Mouse (Mus musculus) hindbrain, embryonic 14.5 days (tissue): ENCODE results near the gene Pld6. TPM values are rescaled to one million over a fixed set of nuclear protein-coding genes. Genes with fewer than 3 reads are reported as not detected.

Experiments
- ATAC-seq: fragments of 200-750 bp; cut with Nextera tagmentation; 2 replicates; pipeline ENCODE4 v1.8.0; 2017; ENCODE audit warnings: moderate number of reproducible peaks, mild to moderate bottlenecking, moderate TSS enrichment, moderate library complexity; ENCODE audit not compliant: low FRiP score
- DNase-seq: peaks from one replicate; pipeline ENCODE4 v3.0.0-alpha.2; 2015; ENCODE audit warnings: low spot score
- H3K27ac ChIP-seq: fragments of 300-500 bp; sonication (generic); 2 replicates; pipeline ENCODE4 v1.5.1; 2014; ENCODE audit warnings: mild to moderate bottlenecking, moderate library complexity
- H3K27me3 ChIP-seq: fragments of 300-500 bp; sonication (generic); 2 replicates; pipeline ENCODE4 v1.6.1; 2014; ENCODE audit warnings: mild to moderate bottlenecking, low read length, mixed read lengths; ENCODE audit not compliant: control insufficient read depth, insufficient read depth
- H3K36me3 ChIP-seq: fragments of 300-500 bp; sonication (generic); replicated peaks from 2 replicates; pipeline ENCODE4 v1.6.1; 2014; ENCODE audit not compliant: control insufficient read depth, insufficient read depth
- H3K4me1 ChIP-seq: fragments of 300-500 bp; sonication (generic); replicated peaks from 2 replicates; pipeline ENCODE4 v1.6.1; 2014; ENCODE audit warnings: antibody characterized with exemption, low read length, mixed read lengths; ENCODE audit not compliant: control insufficient read depth, insufficient read depth
- H3K4me2 ChIP-seq: fragments of 300-500 bp; sonication (generic); replicated peaks from 2 replicates; pipeline ENCODE4 v1.6.1; 2014; ENCODE audit warnings: mild to moderate bottlenecking, moderate library complexity
- H3K4me3 ChIP-seq: fragments of 300-500 bp; sonication (generic); replicated peaks from 2 replicates; pipeline ENCODE4 v1.5.1; 2014; ENCODE audit warnings: mild to moderate bottlenecking, low read length
- H3K9ac ChIP-seq: fragments of 300-500 bp; sonication (generic); 2 replicates; pipeline ENCODE4 v1.6.1; 2014
- H3K9me3 ChIP-seq: fragments of 300-500 bp; sonication (generic); 2 replicates; pipeline ENCODE4 v1.6.1; 2016; ENCODE audit warnings: low read length; ENCODE audit not compliant: control insufficient read depth
- WGBS: fragments of 180-500 bp; shearing (Covaris S2); extraction: QIAGEN DNeasy Blood & Tissue Kit; methylation state at CpG from one replicate; pipeline ENCODE4 v1.1.7; 2014; 5-methylcytosine and 5-hydroxymethylcytosine counted together
- polyA plus RNA-seq: library from polyadenylated mRNA; unstranded; fragments of >200 nt; fragmentation: Nextera tagmentation; extraction: Ambion mirVana; gene quantifications from 2 replicates; pipeline ENCODE4 v1.2.1, GENCODE M21; 2014

Gene Pld6
- polyA plus RNA-seq, result 4.3 and 5.2 TPM in 2 replicates

DNA sequence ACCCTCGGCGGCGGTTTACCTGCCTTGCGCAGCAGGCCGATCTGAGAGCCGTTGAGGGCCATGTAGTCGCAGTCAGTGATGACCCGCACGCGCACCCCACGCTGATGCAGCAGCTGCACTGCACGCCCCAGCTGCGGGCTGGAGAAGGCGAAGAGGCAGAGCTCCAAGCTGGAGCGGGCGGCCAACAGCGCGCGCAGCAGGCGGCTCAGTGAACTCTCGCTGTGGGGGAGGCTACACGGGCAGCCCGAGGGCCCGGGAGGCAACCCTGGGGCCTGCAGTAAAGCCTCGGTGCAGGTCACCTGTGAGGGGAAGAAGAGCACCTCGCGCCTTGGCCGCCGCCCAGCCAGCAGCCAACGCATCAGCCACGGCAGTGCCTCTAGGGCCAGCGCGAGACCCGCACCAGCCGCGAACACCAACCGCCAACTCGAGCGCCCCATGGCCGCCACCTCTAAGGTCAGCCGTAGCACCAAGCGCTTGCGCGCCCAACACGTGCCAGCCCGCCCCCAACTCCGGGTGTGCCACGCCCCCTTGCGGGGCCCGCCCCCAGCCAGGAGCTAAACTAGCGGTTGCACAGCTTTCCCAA lies at the start of gene Pld6:
TSS of gene Pld6 (minus strand) at position 447 of the 583 bp plus-strand sequence.
- no peaks in the 10 kb centered on the region for H3K9me3 ChIP-seq
- H3K36me3 ChIP-seq, result peaks cover 20% of the 10 kb centered on the region
- H3K27ac ChIP-seq, result no peak within 1 kb of the TSS
- under 1% methylated on average over 50 of the region's 51 CpGs for WGBS
- ATAC-seq (peak; percentile 75), DNase-seq (peak; percentile 33)
- H3K9ac ChIP-seq, result peak within 1 kb of the TSS; percentile 64
- H3K4me2 ChIP-seq, result peak within 1 kb of the TSS; percentile 95
- H3K27me3 ChIP-seq, result no peaks in the 10 kb centered on the region
- 0 out of 2 replicates have a peak, but pooled peaks cover 5% of the 10 kb centered on the region for H3K4me1 ChIP-seq
- H3K4me3 ChIP-seq, result peak within 1 kb of the TSS; percentile 44

DNA sequence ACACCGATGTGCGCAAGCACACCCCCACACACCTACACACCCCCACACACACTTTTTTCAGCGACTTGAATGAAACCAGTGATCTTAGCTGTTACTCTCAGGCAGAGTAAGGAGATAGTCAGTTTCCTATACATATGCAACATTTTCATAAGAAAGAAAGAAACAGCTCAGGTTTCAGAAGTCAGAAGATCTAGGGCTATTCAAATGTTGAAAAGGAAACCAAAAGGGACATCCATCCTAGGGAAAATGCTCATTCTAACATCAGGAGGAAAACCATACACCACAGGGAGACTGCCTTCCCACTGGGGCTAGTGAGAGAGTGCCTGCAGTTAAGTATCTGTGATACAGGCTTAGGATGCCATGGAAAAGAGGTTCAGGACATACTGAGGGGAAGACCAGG lies 34.2 kb upstream of the Pld6 start:
- 89% methylated on average over 3 of the region's 3 CpGs for WGBS
- ATAC-seq, result no peak

DNA sequence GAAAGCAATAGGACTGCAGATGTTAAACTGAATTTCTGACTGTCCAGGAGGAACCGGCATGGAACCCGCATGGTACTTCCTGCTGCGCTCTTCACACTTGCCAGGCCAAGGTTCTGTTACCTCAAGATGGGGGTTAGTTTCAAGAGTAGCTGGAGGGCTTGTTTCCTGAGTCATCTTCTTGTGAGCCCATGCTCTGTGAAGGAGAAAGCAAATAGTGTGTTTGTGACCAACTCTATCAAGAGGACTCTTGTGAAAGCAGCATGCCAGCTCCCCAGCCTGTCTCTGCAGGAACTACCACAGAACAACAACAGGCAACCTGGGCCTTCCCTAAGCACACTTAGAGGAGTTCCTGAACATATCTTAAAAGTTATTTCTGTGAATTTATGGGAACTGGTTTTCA lies 30.5 kb upstream of the Pld6 start:
- no peak overlapping the region for H3K4me3 ChIP-seq
- H3K27me3 ChIP-seq, result no peaks in the 10 kb centered on the region
- no peak for DNase-seq
- H3K27ac ChIP-seq, result no peak overlapping the region
- H3K36me3 ChIP-seq, result peaks cover 72% of the 10 kb centered on the region
- no peak overlapping the region for H3K9ac ChIP-seq
- no peaks in the 10 kb centered on the region for H3K4me1 ChIP-seq
- WGBS, result 95% methylated on average over 3 of the region's 3 CpGs
- ATAC-seq, result no peak
- H3K9me3 ChIP-seq, result no peaks in the 10 kb centered on the region
- H3K4me2 ChIP-seq, result no peak overlapping the region

More for the DNA sequence above, 34.2 kb upstream of the Pld6 start:
- no peaks in the 10 kb centered on the region for H3K27me3 ChIP-seq
- H3K9me3 ChIP-seq, result no peaks in the 10 kb centered on the region
- H3K4me3 ChIP-seq, result no peak overlapping the region
- no peaks in the 10 kb centered on the region for H3K4me1 ChIP-seq
- no peak overlapping the region for H3K9ac ChIP-seq
- H3K27ac ChIP-seq, result no peak overlapping the region
- no peak for DNase-seq
- peaks cover 100% of the 10 kb centered on the region for H3K36me3 ChIP-seq
- H3K4me2 ChIP-seq, result no peak overlapping the region

DNA sequence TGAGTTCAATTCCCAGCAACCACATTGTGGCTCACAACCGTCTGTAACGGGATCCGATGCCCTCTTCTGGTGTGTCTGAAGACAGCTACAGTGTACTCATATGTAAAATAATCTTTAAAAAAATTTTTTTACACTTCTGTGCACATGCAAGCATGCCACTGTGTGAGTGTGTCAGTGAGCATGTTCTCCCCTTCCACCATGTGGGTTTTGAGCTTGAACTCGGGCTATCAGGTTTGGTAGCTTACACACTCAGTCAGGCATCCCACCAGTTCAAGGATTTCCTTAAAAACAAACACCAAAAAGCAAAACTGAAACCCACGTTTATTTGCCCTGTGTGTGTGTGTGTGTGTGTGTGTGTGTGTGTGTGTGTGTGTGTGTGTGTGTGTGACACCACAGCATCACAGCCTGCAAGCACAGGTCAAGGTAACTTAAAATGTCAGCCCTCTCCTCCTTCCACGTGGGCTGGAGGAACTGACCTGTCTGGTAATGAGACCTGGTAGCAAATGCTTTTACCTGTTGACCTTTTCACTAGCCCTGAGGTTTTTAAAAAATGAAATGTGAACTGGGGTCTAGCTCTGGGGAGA lies 28.1 kb upstream of the Pld6 start:
- no peak overlapping the region for H3K27ac ChIP-seq
- 95% methylated on average over 6 of the region's 6 CpGs for WGBS
- ATAC-seq, result no peak

DNA sequence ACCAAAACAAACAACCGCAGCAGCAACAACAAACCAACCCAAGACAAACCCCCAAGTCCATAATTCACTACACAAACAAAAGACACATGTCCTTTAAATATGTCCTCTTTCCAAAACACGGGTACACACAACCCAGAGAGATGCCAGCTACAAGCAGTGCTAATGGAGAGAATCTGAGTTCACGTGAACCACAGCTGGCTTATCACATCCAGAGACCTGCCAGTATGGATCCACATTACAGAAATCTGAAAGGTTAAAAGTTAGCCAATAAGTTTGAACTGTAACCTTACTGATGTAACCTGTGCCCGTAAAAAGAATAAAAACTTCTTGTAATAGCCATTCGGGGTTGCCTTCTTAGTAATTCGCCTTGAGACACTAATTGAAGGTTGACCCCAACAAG lies 27.5 kb upstream of the Pld6 start:
- Histone ChIP-seq H3K9ac (no peak overlapping the region), H3K27ac (no peak overlapping the region), H3K4me1 (no peaks in the 10 kb centered on the region), H3K4me3 (no peak overlapping the region), H3K9me3 (no peaks in the 10 kb centered on the region), H3K36me3 (peaks cover 42% of the 10 kb centered on the region), H3K27me3 (no peaks in the 10 kb centered on the region), H3K4me2 (no peak overlapping the region)
- no peak for ATAC-seq
- DNase-seq, result no peak
- 94% methylated on average over 6 of the region's 6 CpGs for WGBS

More for the DNA sequence above, 28.1 kb upstream of the Pld6 start:
- Histone ChIP-seq H3K4me2 (no peak overlapping the region), H3K9me3 (no peaks in the 10 kb centered on the region), H3K4me1 (no peaks in the 10 kb centered on the region), H3K4me3 (no peak overlapping the region), H3K36me3 (peaks cover 48% of the 10 kb centered on the region), H3K27me3 (no peaks in the 10 kb centered on the region), H3K9ac (no peak overlapping the region)
- no peak for DNase-seq

DNA sequence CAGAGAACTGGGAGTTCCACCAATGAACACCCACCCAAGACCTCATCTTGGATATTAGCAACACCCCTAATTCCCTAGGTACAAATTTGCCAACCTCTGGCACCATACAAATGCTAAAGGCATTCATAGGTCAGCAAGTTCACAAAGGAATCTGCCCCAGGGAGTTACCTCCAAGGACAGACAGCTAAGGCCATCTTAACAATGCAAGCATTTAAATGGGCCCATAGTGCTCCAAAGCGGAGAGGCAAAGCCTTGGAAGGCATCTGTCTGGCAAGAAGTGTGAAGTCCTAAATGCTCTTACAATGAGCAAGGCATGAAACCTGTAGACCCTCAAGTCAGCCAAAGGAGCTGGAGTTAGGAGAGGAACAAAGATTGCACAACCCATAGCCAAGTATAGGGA lies 26.9 kb upstream of the Pld6 start:
- ATAC-seq (no peak), DNase-seq (no peak)
- Histone ChIP-seq H3K36me3 (peaks cover 36% of the 10 kb centered on the region), H3K27me3 (no peaks in the 10 kb centered on the region), H3K9me3 (no peaks in the 10 kb centered on the region), H3K4me2 (no peak overlapping the region), H3K4me1 (no peaks in the 10 kb centered on the region), H3K9ac (no peak overlapping the region), H3K4me3 (no peak overlapping the region), H3K27ac (no peak overlapping the region)
- 69% methylated on average over 1 of the region's 1 CpGs for WGBS

DNA sequence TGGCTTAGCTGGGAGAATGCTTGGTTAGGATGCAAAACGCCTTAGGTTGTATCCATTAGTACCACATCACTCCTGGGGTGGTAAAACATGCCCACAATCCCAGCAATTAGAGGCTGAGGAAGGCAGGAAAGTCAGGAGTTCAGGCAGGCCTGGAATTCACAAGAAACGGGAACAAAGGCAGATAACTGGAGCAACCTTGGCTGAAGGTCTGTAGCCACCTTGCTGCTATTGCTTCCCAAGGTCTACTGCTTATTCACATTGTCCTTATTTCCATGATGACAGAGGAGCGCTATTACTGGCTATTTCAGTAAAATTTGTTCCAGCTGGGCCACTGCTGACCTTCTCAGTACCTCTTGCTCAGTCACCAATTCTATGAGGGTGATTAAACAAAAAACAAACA lies 25.8 kb upstream of the Pld6 start:
- WGBS, result 89% methylated on average over 3 of the region's 3 CpGs
- no peaks in the 10 kb centered on the region for H3K27me3 ChIP-seq
- H3K9me3 ChIP-seq, result no peaks in the 10 kb centered on the region
- no peak overlapping the region for H3K9ac ChIP-seq
- peaks cover 25% of the 10 kb centered on the region for H3K36me3 ChIP-seq
- no peak overlapping the region for H3K4me3 ChIP-seq
- peaks cover 7% of the 10 kb centered on the region for H3K4me1 ChIP-seq
- no peak overlapping the region for H3K4me2 ChIP-seq
- H3K27ac ChIP-seq, result no peak overlapping the region
- DNase-seq (no peak), ATAC-seq (no peak)

DNA sequence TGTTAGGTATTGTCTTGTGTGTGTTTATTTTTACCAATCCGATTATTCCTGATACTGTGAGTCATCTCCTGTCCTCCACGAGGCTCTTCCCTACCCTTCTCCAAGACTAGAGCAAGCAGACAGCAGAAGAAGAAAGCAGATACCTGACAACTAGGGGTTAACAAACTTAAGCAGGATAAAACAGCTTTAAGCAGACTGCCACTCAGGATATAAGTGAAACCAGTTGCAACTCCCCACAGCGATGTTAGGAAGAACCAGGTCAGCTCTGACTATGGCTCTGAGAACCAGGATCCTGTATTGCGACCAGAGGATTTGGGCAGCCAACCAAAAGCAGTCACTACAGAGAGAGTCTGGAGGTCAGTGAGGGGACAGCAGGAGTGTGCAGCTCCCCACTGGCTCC lies 23.8 kb upstream of the Pld6 start:
- H3K4me2 ChIP-seq, result no peak overlapping the region
- no peaks in the 10 kb centered on the region for H3K27me3 ChIP-seq
- DNase-seq (no peak), ATAC-seq (no peak)
- peaks cover 22% of the 10 kb centered on the region for H3K36me3 ChIP-seq
- 79% methylated on average over 4 of the region's 4 CpGs for WGBS
- H3K9me3 ChIP-seq, result no peaks in the 10 kb centered on the region
- 0 out of 2 replicates have a peak overlapping the region, but pooled peaks have one; percentile 96 for H3K27ac ChIP-seq
- H3K4me3 ChIP-seq, result 0 out of 2 replicates have a peak overlapping the region, but pooled peaks have one; percentile 62
- H3K9ac ChIP-seq, result no peak overlapping the region
- peaks cover 9% of the 10 kb centered on the region for H3K4me1 ChIP-seq

DNA sequence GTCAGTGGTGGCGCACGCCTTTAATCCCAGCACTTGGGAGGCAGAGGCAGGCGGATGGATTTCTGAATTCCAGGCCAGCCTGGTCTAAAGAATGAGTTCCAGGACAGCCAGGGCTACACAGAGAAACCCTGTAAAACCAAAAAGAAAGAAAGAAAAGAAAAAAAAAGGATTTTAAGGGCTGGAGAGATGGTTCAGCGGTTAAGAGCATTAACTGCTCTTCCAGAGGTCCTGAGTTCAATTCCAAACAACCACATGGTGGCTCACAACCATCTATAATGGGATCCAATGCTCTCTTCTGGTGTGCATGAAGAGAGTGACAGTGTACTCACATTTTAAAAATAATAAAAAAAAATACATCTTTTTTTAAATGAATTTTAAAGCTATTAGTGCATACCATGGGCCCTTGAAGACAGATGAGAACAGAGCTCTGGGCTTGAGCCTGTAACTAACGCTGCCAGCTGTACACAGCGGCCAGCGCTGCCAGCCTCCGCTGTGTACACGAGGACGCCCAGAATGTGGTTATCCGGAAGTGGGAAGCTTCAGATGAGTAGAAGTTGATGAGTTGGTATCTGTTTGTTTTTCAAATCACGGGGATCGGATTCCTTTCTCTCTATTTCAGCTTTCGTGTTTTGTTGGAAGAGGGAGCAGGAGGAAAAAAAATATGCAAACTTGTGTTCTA lies 23.2 kb upstream of the Pld6 start:
- H3K4me3 ChIP-seq, result peak overlapping the region; percentile 62
- peak overlapping the region; percentile 78 for H3K9ac ChIP-seq
- no peaks in the 10 kb centered on the region for H3K9me3 ChIP-seq
- no peaks in the 10 kb centered on the region for H3K27me3 ChIP-seq
- peaks cover 9% of the 10 kb centered on the region for H3K4me1 ChIP-seq
- H3K27ac ChIP-seq, result peak overlapping the region; percentile 96
- H3K36me3 ChIP-seq, result peaks cover 24% of the 10 kb centered on the region
- 66% methylated on average over 14 of the region's 14 CpGs for whole genome bisulfite sequencing
- ATAC-seq, result no peak; the same call in 1 of the 2 replicates
- H3K4me2 ChIP-seq, result peak overlapping the region; percentile 69
- no peak for DNase-seq
